Mouse (Mus musculus) heart, adult 11 months (tissue): ENCODE measurements around the gene Gm45837.
A peak's percentile ranks its signal among the peaks of the same experiment; 100 is the strongest.

Source experiments
- DNase-seq: peaks from one replicate; pipeline ENCODE4 v3.0.0; 2022

The Gm45837 gene

DNA sequence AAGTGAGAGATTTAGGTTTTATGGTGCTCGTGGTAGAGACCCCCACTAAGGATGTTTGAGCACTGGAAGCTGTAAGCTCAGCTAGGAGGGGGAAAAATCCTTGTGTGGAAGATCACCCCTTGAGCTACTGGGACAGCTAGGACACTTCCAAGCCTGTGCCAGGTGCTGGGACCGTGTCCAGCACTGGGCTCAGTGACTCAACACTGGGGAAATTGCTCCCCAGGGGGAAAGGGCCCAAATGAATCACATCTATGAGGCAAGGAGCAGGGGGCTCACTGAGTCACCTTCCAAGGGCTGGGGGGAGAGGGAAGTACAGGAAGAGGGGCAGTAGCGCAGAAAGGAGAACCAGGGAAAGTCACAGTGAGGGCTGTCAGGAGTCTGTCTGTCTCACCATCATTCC is 39.2 kb downstream of the Gm45837 start:
- no peak for DNase-seq

DNA sequence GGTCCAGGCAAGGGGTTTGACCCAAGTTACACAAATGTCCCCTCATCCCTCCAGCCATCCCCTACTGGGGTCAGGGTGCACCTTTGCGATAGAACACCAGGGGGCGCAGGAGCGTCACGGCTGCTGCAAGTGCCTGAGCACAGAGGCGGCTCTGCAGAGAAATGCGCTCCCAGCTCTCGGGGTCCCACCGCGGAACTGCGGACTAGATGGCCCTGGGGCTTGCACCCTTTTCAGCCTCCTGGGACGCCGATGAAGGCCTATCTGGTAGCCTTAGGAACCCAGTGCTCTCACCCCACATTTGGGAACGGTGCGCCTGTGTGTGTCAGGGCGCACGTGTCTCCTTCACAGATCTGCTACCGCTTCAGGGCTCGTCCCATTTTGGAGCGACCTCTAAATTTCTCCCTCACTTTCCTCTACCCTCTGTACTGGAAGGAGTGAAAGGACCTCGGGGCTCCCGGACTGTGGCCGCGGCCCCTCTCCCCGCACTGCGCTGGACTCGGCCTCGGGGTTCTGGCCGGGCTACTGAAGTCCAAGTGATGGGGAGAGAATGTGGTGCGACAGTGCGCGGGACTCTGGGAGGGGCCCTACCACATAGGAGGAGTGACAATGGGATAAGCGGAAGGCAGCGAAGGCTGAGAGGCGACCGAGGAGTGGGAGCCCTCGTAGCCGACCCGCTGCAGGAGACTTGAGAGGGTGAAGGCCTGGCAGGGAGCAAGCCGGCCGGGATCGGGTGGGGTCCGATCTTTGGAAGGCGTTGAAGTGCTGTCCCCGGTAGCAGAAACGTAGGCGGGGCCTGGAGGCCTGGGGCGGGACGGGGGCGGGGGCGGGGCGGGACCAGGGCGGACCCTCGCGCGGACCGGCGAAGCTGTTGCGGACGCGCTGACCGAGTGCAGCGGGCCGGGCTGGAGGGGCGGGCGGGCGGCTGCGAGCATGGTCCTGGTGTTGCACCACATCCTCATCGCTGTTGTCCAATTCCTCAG is 40.0 kb downstream of the Gm45837 start:
- peak; percentile 99 for DNase-seq

DNA sequence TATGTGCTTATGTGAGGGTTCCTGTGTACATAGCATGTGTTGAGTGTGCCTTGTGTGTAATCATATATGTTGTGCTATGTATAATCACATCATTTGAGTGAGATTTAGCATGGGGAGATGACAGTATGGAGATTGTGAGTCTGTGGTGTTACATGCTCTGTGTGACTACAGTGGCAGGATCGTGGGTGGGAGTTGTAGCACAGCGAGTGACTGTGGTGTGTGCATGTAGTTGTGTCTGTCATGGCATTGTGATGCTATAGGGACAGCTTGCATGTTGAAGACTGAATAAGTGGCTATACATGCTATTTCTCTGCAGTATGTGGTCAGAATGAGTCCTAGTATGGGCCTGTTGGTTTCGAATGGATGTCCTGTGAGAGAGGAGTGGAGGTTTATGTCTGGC is 42.0 kb downstream of the Gm45837 start:
- no peak for DNase-seq

DNA sequence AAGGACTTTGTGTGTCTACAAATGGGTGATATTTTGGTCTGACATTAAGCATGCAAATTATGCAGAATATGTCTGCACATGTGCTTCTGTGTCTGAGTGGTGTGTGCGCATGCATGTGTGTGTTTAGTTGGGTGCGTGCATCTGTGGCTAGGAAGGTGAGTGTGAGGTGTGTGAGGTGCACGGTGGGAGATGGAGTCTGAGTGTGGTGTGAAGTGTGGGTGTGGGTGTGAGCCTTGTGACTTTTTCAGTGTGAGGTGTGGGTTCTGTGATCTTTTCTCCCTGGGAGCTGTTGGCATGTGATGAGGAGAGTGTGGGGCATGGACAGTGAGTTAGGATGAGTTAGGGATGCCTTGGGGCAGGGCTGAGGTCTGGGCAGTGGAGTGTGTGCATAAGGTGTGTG is 42.6 kb downstream of the Gm45837 start:
- no peak for DNase-seq

DNA sequence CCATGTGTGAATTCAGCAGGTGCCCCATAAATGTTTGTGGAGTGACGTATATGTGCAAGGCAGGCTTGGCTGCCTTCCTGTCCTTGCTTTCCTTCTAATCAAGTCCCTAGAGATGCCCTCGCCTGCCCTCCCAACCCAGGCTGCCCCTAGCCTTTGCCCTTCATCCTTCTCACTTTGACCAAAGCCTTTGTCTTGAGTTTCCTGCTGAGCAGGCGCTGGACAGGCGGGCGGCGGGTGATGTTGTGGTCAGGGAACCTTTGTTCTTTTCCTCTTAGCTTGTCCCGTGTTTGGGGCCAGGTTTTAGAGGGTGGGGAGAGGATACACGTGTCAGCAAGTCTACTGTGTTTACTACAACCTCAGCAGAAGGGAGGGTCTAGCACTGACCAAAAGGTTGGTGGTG is 43.0 kb downstream of the Gm45837 start:
- DNase-seq: peak; percentile 98

DNA sequence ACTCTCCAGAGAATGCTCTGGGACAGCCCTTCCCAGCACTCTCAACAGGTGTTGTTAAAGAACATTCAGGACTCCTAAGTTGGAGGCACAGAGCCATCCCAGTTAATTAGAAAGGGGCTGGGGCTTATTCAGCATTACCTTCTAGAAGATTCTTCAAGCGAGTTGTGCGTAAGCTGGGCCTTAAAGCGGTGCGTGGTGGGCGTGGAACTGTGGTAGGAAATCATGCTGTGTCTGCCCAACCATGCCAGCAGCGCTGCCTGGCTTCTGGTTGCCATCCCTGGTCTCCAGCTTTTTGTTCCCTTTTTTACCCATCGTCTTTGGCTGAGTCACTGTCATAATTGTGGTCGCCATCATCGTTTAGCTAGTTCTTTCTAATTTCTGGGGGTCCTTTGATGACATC is 43.8 kb downstream of the Gm45837 start:
- DNase-seq: no peak

DNA sequence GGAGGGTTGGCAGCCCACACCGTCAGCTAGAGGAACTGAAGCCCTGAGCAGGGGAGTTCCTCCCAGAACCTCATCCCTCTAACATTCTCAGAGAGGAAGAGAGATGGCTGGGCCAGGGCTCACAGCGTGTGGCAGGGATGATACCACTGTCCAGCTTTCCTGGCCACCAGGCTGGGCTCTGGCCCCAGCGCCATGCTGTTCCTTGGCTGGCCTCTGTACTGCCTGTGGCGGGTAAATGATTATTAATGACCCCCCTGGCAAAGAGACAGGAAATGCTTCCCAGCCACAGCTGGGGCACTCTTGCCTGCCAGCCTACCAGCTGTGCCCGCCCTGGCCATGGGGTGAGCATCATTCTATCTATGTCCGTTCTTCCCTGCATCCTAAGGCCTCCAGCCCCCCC is 44.5 kb downstream of the Gm45837 start:
- DNase-seq: peak; percentile 88

DNA sequence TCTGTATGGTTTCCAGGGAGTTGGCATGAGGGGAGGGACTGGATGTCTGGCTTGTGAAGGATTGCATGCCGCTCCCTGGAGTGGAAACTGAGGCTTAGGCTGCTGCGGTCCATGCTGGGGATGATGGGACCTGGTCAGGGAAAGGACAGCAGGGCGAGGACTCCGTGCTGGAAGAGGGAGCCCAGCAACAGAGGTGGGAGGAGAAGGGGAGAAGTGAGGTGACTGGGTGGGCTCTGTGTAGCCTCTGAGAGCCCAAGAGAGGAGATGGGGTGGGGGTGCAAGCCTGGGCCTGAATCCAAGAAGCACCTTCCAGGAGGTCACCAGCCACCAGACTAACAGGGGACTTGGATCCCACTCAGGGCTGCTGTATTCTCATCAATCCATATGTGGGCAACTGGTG is 45.6 kb downstream of the Gm45837 start:
- DNase-seq: peak; percentile 91

DNA sequence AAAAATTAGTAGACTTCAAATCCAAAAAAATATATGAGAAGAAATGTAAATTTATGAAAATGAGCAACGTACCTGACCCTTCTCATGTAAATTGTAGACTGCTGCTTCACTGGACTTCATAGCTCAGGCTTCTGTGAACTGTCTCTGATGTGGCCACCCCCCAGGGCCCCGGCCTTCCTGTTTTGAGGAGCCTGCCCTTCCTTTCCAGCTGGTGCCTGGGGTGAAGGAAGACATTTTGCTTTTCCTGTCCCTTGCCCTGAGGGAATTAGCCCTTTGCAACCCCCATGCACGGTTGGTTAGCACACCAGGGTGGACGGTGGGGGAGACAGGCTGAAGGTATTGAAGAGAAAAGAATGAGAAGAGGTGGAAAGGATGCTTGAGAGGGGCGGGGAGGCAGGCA is 46.1 kb downstream of the Gm45837 start:
- DNase-seq: peak; percentile 96

DNA sequence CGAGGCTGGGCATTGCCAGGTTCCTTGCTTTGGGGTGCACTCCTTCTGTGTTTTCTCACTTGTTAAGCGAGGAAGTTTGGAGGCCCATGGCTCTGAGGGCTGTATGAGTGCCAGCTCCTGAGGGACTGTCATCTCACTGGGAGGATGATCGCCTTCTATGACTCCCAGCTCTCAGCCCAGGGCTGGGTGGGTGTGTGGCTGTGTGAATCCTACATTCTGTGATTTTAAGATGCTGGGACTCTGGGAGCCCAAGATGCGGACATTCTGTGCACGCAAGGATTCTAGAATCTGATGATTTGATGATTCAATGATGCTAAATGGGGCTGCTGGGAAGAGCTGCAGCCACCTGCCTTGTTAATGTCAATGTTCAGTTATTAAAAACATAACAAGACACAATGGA is 46.6 kb downstream of the Gm45837 start:
- DNase-seq: peak; percentile 92

DNA sequence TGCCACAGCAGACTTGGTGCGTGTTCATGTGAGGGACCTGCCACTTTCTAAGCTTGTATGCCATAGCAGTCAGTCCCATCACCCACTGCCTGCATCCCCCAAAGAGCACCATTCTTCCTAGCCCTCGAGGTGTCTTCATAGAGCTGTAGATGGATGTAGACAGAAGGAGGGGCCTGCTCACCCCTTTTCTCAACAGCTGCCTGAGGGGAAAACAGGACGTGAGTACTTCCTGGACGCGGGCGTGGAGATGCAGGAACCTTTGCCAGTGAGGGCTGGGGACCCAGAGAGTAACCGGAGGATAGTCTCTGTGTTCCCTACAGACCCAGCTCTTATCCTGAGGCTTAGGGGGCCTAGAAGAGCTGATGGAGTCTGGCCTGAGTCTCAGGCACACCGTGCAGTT is 47.1 kb downstream of the Gm45837 start:
- DNase-seq: peak; percentile 98

DNA sequence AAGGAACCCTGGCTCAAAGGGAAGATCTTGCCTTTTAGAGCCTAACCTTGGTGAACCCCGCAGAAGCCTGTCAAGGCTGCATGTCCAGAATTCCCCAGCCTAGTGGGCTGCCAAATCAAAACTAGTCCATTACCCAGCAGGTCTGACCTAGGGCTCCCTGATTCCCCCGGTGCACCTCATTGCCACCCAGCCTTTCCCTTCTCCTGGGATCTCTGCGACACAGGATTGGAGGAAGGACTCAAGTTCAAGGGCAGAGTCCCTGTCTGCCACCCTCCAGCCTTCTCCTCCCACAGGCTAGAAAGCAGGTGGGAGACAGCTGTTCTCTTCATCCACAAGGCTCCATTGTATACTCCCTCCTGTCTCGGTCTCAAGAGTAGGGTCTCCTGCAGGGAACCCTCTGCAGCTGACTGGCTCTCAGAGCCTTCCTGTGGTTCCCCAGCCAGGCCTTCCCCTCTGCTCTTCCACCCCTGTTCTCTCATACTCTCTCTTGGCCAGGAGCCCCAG is 47.6 kb downstream of the Gm45837 start:
- peak; percentile 90 for DNase-seq

DNA sequence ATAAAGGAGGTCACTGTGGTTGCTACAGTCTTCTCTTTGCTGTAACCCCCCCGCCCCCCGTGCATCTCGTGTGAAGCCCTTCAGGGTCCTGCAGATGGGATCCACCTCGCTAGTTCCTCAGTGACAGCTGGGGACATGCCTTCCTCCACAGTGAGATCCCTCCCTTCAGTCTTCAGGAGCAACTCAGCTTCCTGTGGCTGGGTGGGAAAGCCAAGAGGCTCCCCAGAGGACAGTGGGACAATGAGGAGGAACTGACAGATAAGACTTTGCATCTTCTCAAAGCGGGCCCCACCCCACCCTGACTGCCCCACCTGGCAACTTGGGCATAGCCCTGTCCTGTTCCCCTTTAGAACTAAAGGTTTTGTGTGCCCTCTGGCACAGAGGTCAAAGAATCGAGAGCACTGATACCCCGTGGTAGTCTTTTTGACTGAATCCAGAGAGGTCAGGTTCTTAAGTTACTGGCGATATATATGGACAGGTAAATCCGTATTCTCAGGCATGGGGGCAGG is 48.7 kb downstream of the Gm45837 start:
- DNase-seq: peak; percentile 97

DNA sequence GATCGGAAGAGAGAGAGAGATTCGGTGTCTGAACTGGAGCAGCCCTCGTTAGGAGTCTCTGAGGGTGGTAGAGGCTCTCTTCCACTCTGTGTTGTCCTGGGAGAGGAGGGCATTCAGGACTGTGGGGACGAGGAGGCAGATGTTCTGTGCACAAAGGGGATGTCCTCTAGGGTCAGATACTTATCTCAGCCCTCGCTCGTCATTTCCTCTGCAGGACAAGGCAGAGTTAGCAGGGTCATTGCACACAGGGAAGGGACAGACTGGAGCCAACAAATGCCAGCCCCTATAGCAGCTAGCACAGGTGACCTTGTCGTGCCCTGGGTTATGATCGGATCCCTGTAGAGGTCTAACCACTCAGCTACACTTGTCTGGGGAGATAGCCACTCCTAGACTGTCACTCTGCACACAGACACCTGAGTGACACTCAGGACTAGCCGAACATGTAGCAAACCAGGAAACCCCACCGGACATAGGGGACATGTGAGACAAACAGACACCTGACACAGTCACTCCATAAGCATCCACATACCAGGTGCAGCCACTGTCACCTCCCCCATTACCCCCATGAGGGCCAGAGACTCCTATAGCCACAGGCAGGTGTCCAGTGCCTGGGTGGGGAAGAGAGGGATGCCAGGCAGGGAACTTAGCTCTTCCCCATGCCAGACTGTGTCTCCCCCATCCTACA is 49.4 kb downstream of the Gm45837 start:
- DNase-seq: peak; percentile 95

DNA sequence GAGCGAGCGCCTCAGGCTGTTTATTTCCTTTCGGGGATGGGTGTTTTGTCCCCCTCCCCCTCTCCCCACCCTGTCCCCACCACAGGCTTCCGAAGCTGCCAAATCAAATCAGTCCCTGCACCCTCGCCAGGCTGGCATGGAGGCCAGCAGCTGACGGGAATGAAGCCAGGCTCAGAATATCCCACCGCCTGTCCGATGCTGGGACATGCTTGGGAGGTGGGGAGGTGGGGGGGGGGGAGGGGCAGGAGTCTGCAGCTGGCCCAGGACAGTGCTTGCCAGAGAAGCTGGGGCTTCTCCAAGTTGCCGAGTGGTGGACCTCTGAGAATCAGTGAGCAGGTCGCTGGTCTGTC is 49.9 kb downstream of the Gm45837 start:
- peak; percentile 99 for DNase-seq

DNA sequence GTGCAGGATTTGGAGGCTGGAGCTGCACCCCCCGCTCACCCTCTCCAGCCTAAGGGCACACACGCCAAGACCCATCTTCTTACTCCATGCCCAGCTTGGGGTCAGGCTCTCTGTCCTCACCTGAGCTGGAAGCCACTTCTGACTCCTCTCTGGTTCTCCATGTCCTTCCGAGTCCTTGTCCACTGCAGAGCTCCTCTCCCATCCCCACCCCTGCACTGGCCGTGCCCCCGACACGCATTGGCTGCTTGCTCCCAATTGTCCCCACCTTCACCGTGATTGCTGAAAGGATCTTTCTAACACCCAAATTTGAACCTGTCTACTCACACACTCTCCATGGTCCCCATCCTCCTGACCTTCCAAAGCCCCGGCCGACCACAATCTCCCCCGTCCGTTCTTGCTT is 50.9 kb downstream of the Gm45837 start:
- DNase-seq: peak; percentile 92

DNA sequence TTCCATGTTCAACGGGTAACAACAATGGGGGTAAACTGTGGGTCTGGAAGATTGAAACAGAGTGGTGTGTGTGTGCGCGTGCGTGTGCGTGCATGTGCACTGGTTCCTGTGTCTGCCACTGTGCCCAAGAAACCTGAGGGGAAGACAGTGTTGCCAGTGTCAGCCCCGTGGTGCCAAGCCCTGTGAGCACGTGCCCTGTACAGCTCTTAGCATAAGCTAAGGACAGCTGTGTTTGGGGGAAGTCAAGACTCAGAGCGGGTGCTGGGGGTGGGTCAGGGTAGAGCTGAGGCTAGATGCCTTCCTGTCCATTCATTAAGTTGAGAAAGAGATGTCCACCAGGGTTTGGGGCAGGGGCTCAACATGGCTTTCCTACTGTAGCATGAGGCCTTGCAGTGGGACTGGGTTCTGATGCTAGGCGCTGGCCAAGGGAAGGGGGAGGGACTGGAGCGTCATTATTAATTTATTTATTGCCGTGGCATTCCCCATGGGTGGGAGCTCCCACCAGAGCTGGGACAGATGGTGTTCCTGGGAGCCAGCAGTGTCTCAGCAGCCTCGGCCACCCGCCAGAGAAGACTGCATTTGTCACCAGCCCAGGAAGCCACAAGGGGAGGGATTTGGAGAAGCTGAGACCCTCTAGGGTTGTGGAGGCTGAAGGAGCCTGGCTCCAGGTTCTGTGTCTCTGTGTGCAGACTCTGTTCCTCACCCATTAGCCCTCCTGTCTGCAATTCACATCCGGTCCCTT is 51.8 kb downstream of the Gm45837 start:
- peak; percentile 93 for DNase-seq

DNA sequence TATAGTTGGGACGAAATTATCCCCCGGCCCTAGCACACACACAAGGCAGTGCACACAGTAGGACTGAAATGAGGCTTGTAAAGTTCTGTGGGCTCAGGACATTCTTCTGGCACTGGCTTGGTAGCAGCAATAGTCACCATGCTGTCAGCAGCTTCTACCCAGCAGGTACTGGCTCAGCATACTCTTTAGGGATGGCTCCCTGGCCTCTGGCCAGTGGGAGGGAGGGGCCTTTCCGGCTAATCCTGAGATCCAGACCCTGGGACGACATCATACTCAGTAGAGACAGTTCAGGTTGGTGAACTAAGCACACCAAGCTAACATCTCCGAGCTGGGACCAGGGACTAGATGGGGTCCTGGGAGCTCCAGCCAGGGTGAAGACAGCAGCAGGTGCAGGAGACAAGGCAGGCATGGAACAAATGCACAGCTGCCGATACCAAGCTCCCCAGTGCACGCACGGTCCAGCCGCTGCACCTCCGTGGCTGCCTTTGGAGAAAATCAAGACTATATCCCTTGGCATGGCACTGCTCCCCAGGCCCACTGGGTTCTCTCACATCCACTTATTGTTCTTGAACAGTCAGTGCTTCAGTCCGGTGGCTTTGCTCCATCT is 53.1 kb downstream of the Gm45837 start:
- no peak for DNase-seq

DNA sequence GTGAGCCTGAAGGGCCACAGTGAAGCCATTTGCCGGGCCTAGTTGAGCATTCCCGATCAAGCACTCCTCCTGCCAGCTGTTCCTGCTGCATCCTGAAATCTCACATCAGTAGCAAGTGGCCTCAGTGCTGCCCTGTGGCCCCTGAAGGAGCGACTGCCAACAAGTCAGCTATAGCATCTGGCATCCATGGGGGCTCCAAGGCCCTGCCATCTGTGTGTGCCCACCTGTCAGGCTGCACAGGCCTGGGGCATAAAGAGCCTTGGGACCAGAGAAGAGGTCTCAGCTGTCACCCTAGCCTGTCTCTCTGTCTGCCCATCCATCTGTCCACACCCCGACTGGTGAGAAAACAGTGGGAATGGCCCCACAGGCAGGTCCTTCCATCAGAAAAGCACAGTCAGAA is 54.2 kb downstream of the Gm45837 start:
- DNase-seq: peak; percentile 92

DNA sequence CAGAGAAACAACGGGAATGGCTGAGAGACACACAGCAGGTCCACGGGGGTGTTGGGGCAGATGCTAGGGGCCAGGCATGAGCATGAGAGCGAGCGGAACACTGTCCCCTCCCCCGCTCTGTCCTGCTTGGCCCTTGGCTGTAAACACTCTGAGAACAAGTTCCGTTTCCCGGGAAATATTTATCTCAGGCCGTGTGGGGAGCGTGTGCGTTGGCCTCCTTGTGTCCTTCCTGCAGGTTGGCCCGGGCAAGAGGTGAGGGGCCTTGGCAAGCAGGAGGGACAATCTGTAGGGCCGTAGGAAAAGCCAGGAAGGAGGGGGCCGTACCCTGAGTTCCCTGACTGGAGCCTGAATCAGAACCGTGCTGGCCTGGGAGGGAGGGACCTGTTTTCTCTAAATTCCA is 54.7 kb downstream of the Gm45837 start:
- peak; percentile 99 for DNase-seq

DNA sequence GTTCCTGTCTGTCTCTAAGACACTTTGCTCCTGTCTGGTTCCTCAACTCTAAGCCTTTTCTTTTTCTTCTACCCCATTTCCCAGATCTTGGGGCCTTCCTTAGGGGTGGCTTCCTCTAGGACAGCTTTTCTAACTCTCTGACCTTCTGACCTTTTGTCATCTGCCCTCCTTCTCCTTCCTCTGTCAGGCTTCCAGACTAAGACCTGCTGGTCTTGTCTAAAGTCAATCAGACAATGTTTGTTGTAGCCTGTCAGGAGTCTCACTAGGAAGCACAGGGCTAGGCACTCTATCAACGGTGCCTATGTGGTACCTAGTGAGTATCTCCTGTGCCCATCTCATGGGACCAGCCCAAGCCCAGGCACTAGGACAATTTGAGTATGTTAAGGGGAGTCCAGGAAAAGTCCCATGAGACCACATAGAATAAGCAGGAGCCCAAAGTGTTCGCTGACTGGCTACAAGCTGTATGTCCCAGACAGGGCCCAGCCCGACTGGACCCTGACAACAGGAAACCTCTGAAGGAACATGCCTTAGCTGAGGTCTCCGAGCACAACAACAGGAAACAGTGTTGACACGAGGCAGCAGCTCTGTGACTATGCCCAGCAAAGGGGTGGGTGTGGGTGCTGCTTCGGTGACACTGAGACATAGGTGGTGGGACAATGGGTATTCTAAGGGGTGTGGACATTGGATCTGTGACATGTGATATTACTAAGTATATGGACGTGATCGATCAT is 55.3 kb downstream of the Gm45837 start:
- DNase-seq: peak; percentile 98

DNA sequence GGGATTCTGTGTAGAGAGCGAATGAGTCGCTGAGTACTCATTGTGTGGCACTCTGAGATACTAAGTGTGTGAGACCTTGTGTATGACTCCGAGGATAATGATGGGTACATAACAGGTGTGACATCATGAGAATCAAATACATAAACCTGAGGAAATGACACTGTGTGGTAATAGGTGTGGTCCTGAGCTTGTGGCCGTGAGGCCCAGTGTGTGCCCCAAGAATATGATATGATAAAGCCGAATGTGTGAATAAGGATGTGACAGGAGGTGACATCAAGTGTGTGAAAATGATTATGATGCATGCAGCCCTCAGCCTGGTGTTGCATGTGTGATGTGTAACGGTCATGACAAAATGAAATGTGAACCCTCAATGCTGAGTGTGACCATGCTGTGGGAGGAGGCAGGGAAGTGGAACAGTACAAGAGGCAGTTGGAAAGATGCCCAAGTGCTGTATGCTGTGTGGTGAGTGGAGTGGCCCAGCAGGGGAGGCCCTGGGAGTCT is 55.9 kb downstream of the Gm45837 start:
- DNase-seq: peak; percentile 95
